1 mouse cellular context compared by ENCODE assay signal in the genomic region with DNA sequence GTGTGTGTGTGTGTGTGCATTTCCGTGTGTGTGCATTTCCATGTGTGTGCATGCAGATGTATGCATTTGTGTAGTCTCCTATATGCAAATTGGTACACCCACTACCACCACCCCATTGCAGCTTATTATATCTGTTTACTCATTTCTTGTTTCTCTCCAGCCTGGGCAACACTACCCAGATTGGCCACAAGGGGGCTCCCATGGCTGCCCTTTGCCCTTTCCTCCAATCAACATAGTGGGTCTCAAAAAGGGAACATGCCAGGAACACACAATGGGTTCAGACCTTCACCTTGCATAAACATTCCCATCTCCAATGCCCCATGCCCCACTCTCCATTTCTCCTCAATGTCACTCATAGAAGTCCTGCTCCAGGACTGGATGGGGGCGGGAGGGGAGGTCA.
A peak's percentile ranks its signal among the peaks of the same experiment; 100 is the strongest.
TF ChIP-seq lines count a peak whose summit lies in the region.

No protein-coding gene starts in this region.

TF ChIP-seq in MEL, 35 proteins besides CTCF, POLR2A, EP300 and RAD21 (continued from another document):
- TF ChIP-seq ZMIZ1 (IDR thresholded peaks at IDR 0.05; ENCODE audit: low read depth, low read length) = no peak
- no peak for TF ChIP-seq USF1 (IDR thresholded peaks at IDR 0.05; ENCODE audit: low read depth, low read length)
- TF ChIP-seq ETS1 (IDR thresholded peaks at IDR 0.05; ENCODE audit: low read depth, low read length) = no peak
- peak; percentile 52; the same call in 1 of the 2 replicates for TF ChIP-seq SIN3A (IDR thresholded peaks at IDR 0.05; ENCODE audit: low read length)
- no peak for TF ChIP-seq UBTF (IDR thresholded peaks at IDR 0.05; ENCODE audit: borderline replicate concordance, insufficient read depth, low read depth, low read length)
- TF ChIP-seq NRF1 (IDR thresholded peaks at IDR 0.05; ENCODE audit: insufficient read depth, low read depth, low read length, poor library complexity, severe bottlenecking) = no peak
- TF ChIP-seq MYC (IDR thresholded peaks at IDR 0.05; ENCODE audit: low read depth, low read length) = no peak
- TF ChIP-seq MXI1 (IDR thresholded peaks at IDR 0.05; ENCODE audit: low read depth, low read length) = no peak
TF ChIP-seq in MEL: peak in this region for 6.
